Mouse (Mus musculus) midbrain, embryonic 12.5 days (tissue): ENCODE results near the gene Sfxn1. TPM values are rescaled to one million over a fixed set of nuclear protein-coding genes. Genes with fewer than 3 reads are reported as not detected.

Experiments
- ATAC-seq: fragments of 200-750 bp; cut with Nextera tagmentation; 2 replicates; pipeline ENCODE4 v1.8.0; 2017; ENCODE audit warnings: low read depth, moderate TSS enrichment, moderate library complexity; ENCODE audit not compliant: low FRiP score
- H3K27ac ChIP-seq: fragments of 300-500 bp; sonication (generic); replicated peaks from 2 replicates; pipeline ENCODE4 v1.5.1; 2016; ENCODE audit warnings: mild to moderate bottlenecking
- H3K27me3 ChIP-seq: fragments of 300-500 bp; sonication (generic); 2 replicates; pipeline ENCODE4 v1.6.1; 2016; ENCODE audit warnings: mild to moderate bottlenecking
- H3K36me3 ChIP-seq: fragments of 300-500 bp; sonication (generic); 2 replicates; pipeline ENCODE4 v1.6.1; 2016
- H3K4me1 ChIP-seq: fragments of 300-500 bp; sonication (generic); 2 replicates; pipeline ENCODE4 v1.6.1; 2016
- H3K4me2 ChIP-seq: fragments of 300-500 bp; sonication (generic); replicated peaks from 2 replicates; pipeline ENCODE4 v1.6.1; 2016; ENCODE audit warnings: mild to moderate bottlenecking, moderate library complexity
- H3K4me3 ChIP-seq: fragments of 300-500 bp; sonication (generic); 2 replicates; pipeline ENCODE4 v1.5.1; 2016; ENCODE audit warnings: mild to moderate bottlenecking
- H3K9ac ChIP-seq: fragments of 300-500 bp; sonication (generic); replicated peaks from 2 replicates; pipeline ENCODE4 v1.6.1; 2016; ENCODE audit warnings: mild to moderate bottlenecking, moderate library complexity
- H3K9me3 ChIP-seq: fragments of 300-500 bp; sonication (generic); 2 replicates; pipeline ENCODE4 v1.6.1; 2016; ENCODE audit warnings: mild to moderate bottlenecking
- WGBS: fragments of 180-500 bp; shearing (Covaris S2); methylation state at CpG from one replicate; pipeline ENCODE4 v1.1.7; 2016; 5-methylcytosine and 5-hydroxymethylcytosine counted together
- polyA plus RNA-seq: library from polyadenylated mRNA; unstranded; fragments of >200 nt; fragmentation: Nextera tagmentation; extraction: Ambion mirVana; gene quantifications from 2 replicates; pipeline ENCODE4 v1.2.1, GENCODE M21; 2016

The Sfxn1 gene
- polyA plus RNA-seq, 1 experiment from 2014 or later, result 73.8 TPM

GRCm38 (mm10) chr13:54101031-54101820 lies 29.6 kb downstream of the Sfxn1 start:
- WGBS, result 95% methylated on average over 15 of the region's 15 CpGs
- no peak for ATAC-seq
- H3K36me3 ChIP-seq, result peaks cover 34% of the 10 kb centered on the region
- no peak overlapping the region for H3K4me3 ChIP-seq
- H3K27me3 ChIP-seq, result no peaks in the 10 kb centered on the region
- H3K27ac ChIP-seq, result no peak overlapping the region
- no peak overlapping the region for H3K4me2 ChIP-seq
- peaks cover 7% of the 10 kb centered on the region; the same call in 1 of the 2 replicates for H3K4me1 ChIP-seq
- H3K9me3 ChIP-seq, result no peaks in the 10 kb centered on the region
- no peak overlapping the region for H3K9ac ChIP-seq

GRCm38 (mm10) chr13:54102061-54102460 lies 30.4 kb downstream of the Sfxn1 start:
- Histone ChIP-seq H3K27me3 (no peaks in the 10 kb centered on the region), H3K27ac (no peak overlapping the region), H3K9ac (no peak overlapping the region), H3K36me3 (peaks cover 29% of the 10 kb centered on the region), H3K9me3 (no peaks in the 10 kb centered on the region), H3K4me2 (no peak overlapping the region), H3K4me1 (peaks cover 7% of the 10 kb centered on the region; the same call in 1 of the 2 replicates), H3K4me3 (no peak overlapping the region)
- WGBS, result 91% methylated on average over 3 of the region's 3 CpGs
- no peak for ATAC-seq

- Histone ChIP-seq H3K27me3 (no peaks in the 10 kb centered on the region), H3K4me2 (no peak overlapping the region), H3K9ac (no peak overlapping the region), H3K27ac (no peak overlapping the region), H3K4me1 (peaks cover 7% of the 10 kb centered on the region; the same call in 1 of the 2 replicates), H3K4me3 (no peak overlapping the region), H3K9me3 (no peaks in the 10 kb centered on the region), H3K36me3 (peaks cover 28% of the 10 kb centered on the region)
- WGBS, result 92% methylated on average over 3 of the region's 3 CpGs
- ATAC-seq, result no peak
Measured at GRCm38 (mm10) chr13:54103271-54103670, 31.6 kb downstream of the Sfxn1 start.

- Histone ChIP-seq H3K27ac (no peak overlapping the region), H3K9ac (no peak overlapping the region), H3K9me3 (no peaks in the 10 kb centered on the region), H3K27me3 (no peaks in the 10 kb centered on the region), H3K4me1 (peaks cover 7% of the 10 kb centered on the region; the same call in 1 of the 2 replicates), H3K36me3 (peaks cover 30% of the 10 kb centered on the region), H3K4me3 (no peak overlapping the region), H3K4me2 (no peak overlapping the region)
- WGBS, result 85% methylated on average over 10 of the region's 10 CpGs
- no peak for ATAC-seq
Measured at GRCm38 (mm10) chr13:54103866-54104265, 32.2 kb downstream of the Sfxn1 start.

- Histone ChIP-seq H3K4me1 (no peaks in the 10 kb centered on the region; the same call in 1 of the 2 replicates), H3K9ac (no peak overlapping the region), H3K27me3 (no peaks in the 10 kb centered on the region), H3K9me3 (peaks cover 7% of the 10 kb centered on the region; the same call in 1 of the 2 replicates), H3K4me2 (no peak overlapping the region), H3K27ac (no peak overlapping the region), H3K4me3 (no peak overlapping the region), H3K36me3 (peaks cover 4% of the 10 kb centered on the region; the same call in 1 of the 2 replicates)
- 50% methylated on average over 11 of the region's 11 CpGs for WGBS
- peak; percentile 71 for ATAC-seq
Measured at GRCm38 (mm10) chr13:54113819-54114550, 42.3 kb downstream of the Sfxn1 start.

- no peak for ATAC-seq
- Histone ChIP-seq H3K9me3 (peaks cover 7% of the 10 kb centered on the region; the same call in 1 of the 2 replicates), H3K27me3 (no peaks in the 10 kb centered on the region), H3K4me3 (no peak overlapping the region), H3K4me1 (no peaks in the 10 kb centered on the region; the same call in 1 of the 2 replicates), H3K27ac (no peak overlapping the region), H3K36me3 (no peaks in the 10 kb centered on the region), H3K4me2 (no peak overlapping the region), H3K9ac (no peak overlapping the region)
- 80% methylated on average over 5 of the region's 5 CpGs for WGBS
Measured at GRCm38 (mm10) chr13:54114931-54115330, 43.3 kb downstream of the Sfxn1 start.

GRCm38 (mm10) chr13:54115779-54116178 lies 44.1 kb downstream of the Sfxn1 start:
- no peaks in the 10 kb centered on the region for H3K27me3 ChIP-seq
- no peak overlapping the region for H3K9ac ChIP-seq
- H3K9me3 ChIP-seq, result peaks cover 7% of the 10 kb centered on the region; the same call in 1 of the 2 replicates
- no peak for ATAC-seq
- no peaks in the 10 kb centered on the region; the same call in 1 of the 2 replicates for H3K4me1 ChIP-seq
- 86% methylated on average over 6 of the region's 6 CpGs for WGBS
- H3K27ac ChIP-seq, result no peak overlapping the region
- H3K4me2 ChIP-seq, result no peak overlapping the region
- H3K4me3 ChIP-seq, result no peak overlapping the region
- no peaks in the 10 kb centered on the region for H3K36me3 ChIP-seq

GRCm38 (mm10) chr13:54118355-54118754 lies 46.7 kb downstream of the Sfxn1 start:
- WGBS, result 18% methylated on average over 5 of the region's 5 CpGs
- Histone ChIP-seq H3K27ac (no peak overlapping the region), H3K9ac (no peak overlapping the region), H3K4me1 (no peaks in the 10 kb centered on the region; the same call in 1 of the 2 replicates), H3K4me3 (no peak overlapping the region), H3K36me3 (no peaks in the 10 kb centered on the region), H3K4me2 (no peak overlapping the region), H3K9me3 (peaks cover 7% of the 10 kb centered on the region; the same call in 1 of the 2 replicates), H3K27me3 (no peaks in the 10 kb centered on the region)
- no peak for ATAC-seq

- Histone ChIP-seq H3K4me2 (no peak overlapping the region), H3K27ac (no peak overlapping the region), H3K4me3 (no peak overlapping the region), H3K27me3 (peaks cover 3% of the 10 kb centered on the region; the same call in 1 of the 2 replicates), H3K4me1 (0 out of 2 replicates have a peak, but pooled peaks cover 2% of the 10 kb centered on the region), H3K9ac (no peak overlapping the region), H3K9me3 (no peaks in the 10 kb centered on the region), H3K36me3 (no peaks in the 10 kb centered on the region)
- ATAC-seq, result no peak
- WGBS, result 68% methylated on average over 9 of the region's 9 CpGs
Measured at GRCm38 (mm10) chr13:54137756-54138410, 66.2 kb downstream of the Sfxn1 start.

- Histone ChIP-seq H3K4me2 (peak overlapping the region; percentile 26), H3K9ac (no peak overlapping the region), H3K27me3 (peaks cover 3% of the 10 kb centered on the region), H3K9me3 (peaks cover 8% of the 10 kb centered on the region), H3K4me3 (no peak overlapping the region), H3K4me1 (peaks cover 16% of the 10 kb centered on the region), H3K36me3 (no peaks in the 10 kb centered on the region), H3K27ac (peak overlapping the region; percentile 61)
- WGBS, result 44% methylated on average over 5 of the region's 5 CpGs
- ATAC-seq, result peak; percentile 56; the same call in 1 of the 2 replicates
Measured at GRCm38 (mm10) chr13:54143788-54144187, 72.1 kb downstream of the Sfxn1 start.

GRCm38 (mm10) chr13:54144624-54145023 lies 73.0 kb downstream of the Sfxn1 start:
- Histone ChIP-seq H3K27me3 (peaks cover 2% of the 10 kb centered on the region), H3K4me3 (no peak overlapping the region), H3K4me2 (no peak overlapping the region), H3K36me3 (no peaks in the 10 kb centered on the region), H3K4me1 (peaks cover 16% of the 10 kb centered on the region), H3K27ac (peak overlapping the region; percentile 61), H3K9me3 (peaks cover 8% of the 10 kb centered on the region), H3K9ac (no peak overlapping the region)
- ATAC-seq, result no peak
- WGBS, result 80% methylated on average over 5 of the region's 5 CpGs
